Mouse (Mus musculus) gastrocnemius, postnatal 14 days (tissue): ENCODE measurements around the gene Ap2a2. TPM values are rescaled to one million over a fixed set of nuclear protein-coding genes. Genes with fewer than 3 reads are reported as not detected.
A peak's percentile ranks its signal among the peaks of the same experiment; 100 is the strongest.
"Not testable (repeated sequence)": the region's sequence is repeated elsewhere in the genome, so short reads cannot be mapped to it uniquely, and the experiment has no call there.

Source experiments
- DNase-seq: peaks from one replicate; pipeline ENCODE4 v3.0.0; 2021; ENCODE audit warnings: mixed read lengths
- intact Hi-C: fragments of 180-260 bp; cut with DNase I; formaldehyde crosslinking; loops from one replicate; pipeline ENCODE4 v1.15.1; 2025; ENCODE audit warnings: low total_unique reads
- total RNA-seq, 2 experiments: library from RNA; stranded (reverse); gene quantifications; 2 replicates each; pipeline ENCODE4 v1.2.3; 2021

Ap2a2 gene
- total RNA-seq, 2 experiments from 2014 or later, result 37.2 to 41.6 TPM

- no peak for DNase-seq
- intact Hi-C loops, result no loop called here
Observed at GRCm38 (mm10) chr7:141585881-141586280, 23.9 kb downstream of the Ap2a2 start.

GRCm38 (mm10) chr7:141588890-141589289, 26.9 kb downstream of the Ap2a2 start:
- intact Hi-C loops, result no loop called here
- DNase-seq, result no peak

- DNase-seq, intact Hi-C loops: not testable (repeated sequence)
Observed at GRCm38 (mm10) chr7:141590249-141590648, 28.3 kb downstream of the Ap2a2 start.

- intact Hi-C loops, result no loop called here
- no peak for DNase-seq
Observed at GRCm38 (mm10) chr7:141590959-141591358, 29.0 kb downstream of the Ap2a2 start.

GRCm38 (mm10) chr7:141592096-141592495, 30.1 kb downstream of the Ap2a2 start:
- intact Hi-C loops, result no loop called here
- DNase-seq, result no peak

GRCm38 (mm10) chr7:141593056-141593455, 31.1 kb downstream of the Ap2a2 start:
- intact Hi-C loops, result no loop called here
- DNase-seq, result no peak

GRCm38 (mm10) chr7:141596971-141597370, 35.0 kb downstream of the Ap2a2 start:
- intact Hi-C loops, result no loop called here
- DNase-seq, result no peak

- DNase-seq, result no peak
- intact Hi-C loops, result no loop called here
Observed at GRCm38 (mm10) chr7:141597563-141597962, 35.6 kb downstream of the Ap2a2 start.

- intact Hi-C loops, result no loop called here
- DNase-seq, result no peak
Observed at GRCm38 (mm10) chr7:141607717-141608116, 45.7 kb downstream of the Ap2a2 start.

- DNase-seq, result no peak
- intact Hi-C loops, result no loop called here
Observed at GRCm38 (mm10) chr7:141609719-141610514, 47.9 kb downstream of the Ap2a2 start.

GRCm38 (mm10) chr7:141611711-141612370, 49.9 kb downstream of the Ap2a2 start:
- intact Hi-C loops, result no loop called here
- DNase-seq, result peak; percentile 54

GRCm38 (mm10) chr7:141612371-141612760, 50.4 kb downstream of the Ap2a2 start:
- no peak for DNase-seq
- intact Hi-C loops, result no loop called here

- DNase-seq, result peak; percentile 47
- intact Hi-C loops, result no loop called here
Observed at GRCm38 (mm10) chr7:141612791-141613190, 50.8 kb downstream of the Ap2a2 start.

GRCm38 (mm10) chr7:141614329-141614832, 52.4 kb downstream of the Ap2a2 start:
- intact Hi-C loops, result no loop called here
- no peak for DNase-seq

GRCm38 (mm10) chr7:141624214-141624613, 62.2 kb downstream of the Ap2a2 start:
- DNase-seq, result no peak

GRCm38 (mm10) chr7:141625120-141625810, 63.3 kb downstream of the Ap2a2 start:
- intact Hi-C loops, result no loop called here
- DNase-seq, result no peak

More at GRCm38 (mm10) chr7:141624214-141624613, 62.2 kb downstream of the Ap2a2 start:
- intact Hi-C loops, result no loop called here

GRCm38 (mm10) chr7:141628018-141628417, 66.0 kb downstream of the Ap2a2 start:
- intact Hi-C loops, result no loop called here
- DNase-seq, result no peak

GRCm38 (mm10) chr7:141629241-141629640, 67.3 kb downstream of the Ap2a2 start:
- intact Hi-C loops, result no loop called here
- no peak for DNase-seq

GRCm38 (mm10) chr7:141638077-141638476, 76.1 kb downstream of the Ap2a2 start:
- intact Hi-C loops, DNase-seq: not testable (repeated sequence)
